Mouse (Mus musculus) brain, embryonic 14.5 days (tissue): Measurements from ENCODE around the gene Cep112.

Source experiments
- CTCF ChIP-seq: fragments of 200-500 bp; IDR thresholded peaks from 2 replicates; pipeline ENCODE4 v1.5.1; 2012; ENCODE audit warnings: inconsistent platforms, mild to moderate bottlenecking, moderate library complexity, borderline replicate concordance; ENCODE audit not compliant: insufficient read depth, insufficient read length; ENCODE audit errors: extremely low read depth
- POLR2A ChIP-seq: fragments of 200-500 bp; IDR thresholded peaks from 2 replicates; pipeline ENCODE4 v1.6.1; 2012; ENCODE audit warnings: mild to moderate bottlenecking, inconsistent platforms, borderline replicate concordance; ENCODE audit not compliant: poor library complexity, insufficient read depth, insufficient read length, severe bottlenecking; ENCODE audit errors: extremely low read depth

DNA sequence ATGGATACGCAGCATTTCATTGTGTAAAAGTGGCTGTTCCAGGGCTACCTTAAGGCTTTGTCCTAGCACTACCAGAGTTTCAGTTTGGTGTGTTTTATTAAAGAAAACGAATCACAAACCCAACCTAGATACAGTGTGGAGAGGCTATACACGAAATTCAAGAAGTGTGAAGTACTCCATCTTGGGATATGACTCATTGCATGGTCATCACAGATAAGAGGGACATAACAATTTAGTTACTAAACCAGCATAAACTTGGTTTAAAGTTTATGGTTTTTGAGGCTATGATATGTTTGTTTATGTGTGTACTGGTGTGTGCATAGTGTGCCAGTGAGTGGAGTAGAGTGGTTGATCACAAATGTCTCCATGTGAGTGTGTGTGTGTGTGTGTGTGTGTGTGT, 34.6 kb downstream of the Cep112 start:
- no peak for TF ChIP-seq POLR2A
- no peak for TF ChIP-seq CTCF
